Mouse (Mus musculus) left cerebral cortex, postnatal 36 days (tissue): Measurements from ENCODE around the gene Olfr854. TPM values are rescaled to one million over a fixed set of nuclear protein-coding genes. Genes with fewer than 3 reads are reported as not detected.

Experiments
- DNase-seq, 2 experiments: peaks; one replicate each; pipeline ENCODE4 v3.0.0; 2021 to 2022; ENCODE audit warnings: low spot score in 2 of 2, mixed read lengths in 1 of 2
- intact Hi-C: fragments of 180-260 bp; cut with DNase I; formaldehyde crosslinking; loops from one replicate; pipeline ENCODE4 v1.15.1; 2025
- total RNA-seq, 2 experiments: library from RNA; stranded (reverse); gene quantifications; 2 replicates each; pipeline ENCODE4 v1.2.3; 2021

Gene Olfr854
- not detected for total RNA-seq

GRCm38 (mm10) chr9:19567282-19567681 lies at the start of gene Olfr854:
TSS of gene Olfr854 (minus strand) at chr9:19567382.
- DNase-seq, result no peak
- intact Hi-C loops, result no loop called here

DNA sequence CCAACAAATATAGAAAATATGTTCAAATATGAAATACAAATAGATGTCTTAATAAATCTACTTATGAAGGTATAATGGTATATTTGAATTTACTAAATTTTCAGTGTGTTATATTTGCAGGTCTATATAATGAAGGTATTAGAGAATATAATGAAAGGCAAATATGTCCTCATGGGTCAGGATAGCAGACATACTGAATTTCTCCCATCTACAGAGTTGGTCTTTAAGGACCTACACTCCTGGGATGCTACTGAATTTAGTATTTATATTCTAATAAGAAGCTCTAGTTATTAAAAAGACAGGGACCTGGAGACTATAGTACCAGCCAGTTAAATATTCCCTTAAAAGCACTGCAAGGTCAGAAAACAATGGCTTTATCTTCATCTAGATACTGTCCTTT lies 15.1 kb upstream of the Olfr854 start, which contains the start of gene Olfr855:
Olfr855 (plus strand) TSS at position 301 of the 400 bp plus-strand sequence.
- intact Hi-C loops, result no loop called here

GRCm38 (mm10) chr9:19540976-19541375 lies 26.2 kb downstream of the Olfr854 start, which contains the start of gene Olfr853:
TSS of gene Olfr853 (minus strand) at chr9:19541076.
- no peak for DNase-seq
- intact Hi-C loops, result no loop called here

More for the DNA sequence above, 15.1 kb upstream of the Olfr854 start, which contains the start of gene Olfr855:
- DNase-seq, result no peak

Other genes starting within 250 kb of the Olfr854 start
- gene Olfr845, start 230.9 kb downstream of the Olfr854 start, total RNA-seq, result not detected
- not detected for gene Olfr846, start 203.4 kb downstream of the Olfr854 start, total RNA-seq
- gene Olfr847, start 188.7 kb downstream of the Olfr854 start, total RNA-seq, result not detected
- gene Olfr849, start 127.1 kb downstream of the Olfr854 start, total RNA-seq, result not detected
- gene Olfr850, start 89.1 kb downstream of the Olfr854 start, total RNA-seq, result not detected
- gene Olfr851, start 74.1 kb downstream of the Olfr854 start, total RNA-seq, result not detected
- not detected for gene Olfr853, start 26.3 kb downstream of the Olfr854 start, total RNA-seq
- gene Olfr855, start 15.2 kb upstream of the Olfr854 start, total RNA-seq, result not detected
- gene Zfp317, start 54.7 kb upstream of the Olfr854 start, total RNA-seq, result 10 to 100 TPM; 19.7 to 21.9 TPM
- not detected for gene Olfr857, start 142.1 kb upstream of the Olfr854 start, total RNA-seq
- not detected for gene Olfr58, start 212.9 kb upstream of the Olfr854 start, total RNA-seq
- gene Olfr859, start 237.5 kb upstream of the Olfr854 start, total RNA-seq, result not detected